Mouse (Mus musculus): ENCODE results near the gene Hint2. TPM values are rescaled to one million over a fixed set of nuclear protein-coding genes. Genes with fewer than 3 reads are reported as not detected.

Hint2 gene
- total and polyA plus RNA-seq, 3 experiments: 6.4 to 27.9 (median 17.8) TPM

GRCm38 (mm10) chr4:43703439-43703838 is 47.2 kb upstream of the Hint2 start:
- Histone ChIP-seq H3K4me2 (ENCODE audit: insufficient read depth, low read depth, poor library complexity, severe bottlenecking) (no peak overlapping the region), H3K36me3 (replicated peaks in 1 of 2; ENCODE audit: control insufficient read depth in 1 of 2, insufficient read depth in 1 of 2, low read length in 1 of 2) (no peaks in the 10 kb centered on the region), H3K27me3 (replicated peaks) (peaks cover 94% of the 10 kb centered on the region), H3K79me2 (replicated peaks; ENCODE audit: control insufficient read depth, extremely low read depth, insufficient read depth, poor library complexity, severe bottlenecking) (no peaks in the 10 kb centered on the region), H3K4me3 (replicated peaks in 1 of 3; ENCODE audit: low read depth in 2 of 3, low read length in 2 of 3, poor library complexity in 1 of 3) (no peak overlapping the region), H3K27ac (ENCODE audit: insufficient read depth, low read depth) (no peak overlapping the region), H3K9me3 (replicated peaks; ENCODE audit: low read length) (no peaks in the 10 kb centered on the region), H3K9ac (ENCODE audit: insufficient read depth, low read depth) (no peak overlapping the region), H3K4me1 (ENCODE audit: control insufficient read depth in 1 of 2, insufficient read depth in 2 of 2) (no peaks in the 10 kb centered on the region)
- in situ Hi-C loops (cut with MboI; ENCODE audit: low pct_ligation_motif_present, low pct_unique_long_range_greater_than_20kb, low sequenced_read_pairs): no loop called here
- peak; percentile 4 for DNase-seq (ENCODE audit: extremely low read depth)
- TF ChIP-seq CTCF (conservative IDR thresholded peaks at IDR 0.05 in 1 of 2, IDR thresholded peaks at IDR 0.05 in 1 of 2; ENCODE audit: low read depth in 2 of 2, low read length in 2 of 2) (peak; percentile 29 to 46), BHLHE40 (IDR thresholded peaks at IDR 0.05; ENCODE audit: low read depth, low read length) (no peak)
- dilution Hi-C loops (cut with MboI; ENCODE audit: extremely low pct_ligation_motif_present, extremely low pct_unique_long_range_greater_than_20kb, low sequenced_read_pairs): no loop called here

DNA sequence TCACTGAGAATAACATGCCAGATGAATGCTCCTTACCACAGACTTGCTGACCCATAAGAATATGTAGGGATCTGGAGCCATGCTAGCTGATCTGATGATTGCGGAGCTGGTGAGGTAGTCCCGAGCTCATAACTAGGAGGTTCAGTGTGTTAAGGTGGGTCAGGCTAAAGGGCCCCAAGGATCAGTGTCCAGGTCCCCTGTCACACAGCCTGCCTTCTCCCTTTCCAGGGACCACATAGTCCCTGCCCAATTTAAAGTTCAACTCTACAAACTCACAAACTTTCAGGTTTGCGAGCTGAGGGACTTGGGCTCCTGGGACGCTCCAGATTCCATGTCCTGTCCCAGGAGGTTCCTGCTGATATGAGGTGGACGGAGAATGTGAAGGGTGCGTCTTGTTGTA is 44.4 kb upstream of the Hint2 start, which contains the start of gene Olfr70:
Gene Olfr70, minus strand, starts transcription at position 101 of the 400 bp plus-strand sequence.
- Histone ChIP-seq H3K9ac (ENCODE audit: insufficient read depth, low read depth) (no peak within 1 kb of the TSS), H3K79me2 (replicated peaks; ENCODE audit: control insufficient read depth, extremely low read depth, insufficient read depth, poor library complexity, severe bottlenecking) (no peaks in the 10 kb centered on the region), H3K4me2 (ENCODE audit: insufficient read depth, low read depth, poor library complexity, severe bottlenecking) (no peak within 1 kb of the TSS), H3K4me1 (ENCODE audit: control insufficient read depth in 1 of 2, insufficient read depth in 2 of 2) (no peaks in the 10 kb centered on the region), H3K27me3 (replicated peaks) (peaks cover 94% of the 10 kb centered on the region), H3K27ac (ENCODE audit: insufficient read depth, low read depth) (no peak within 1 kb of the TSS), H3K4me3 (replicated peaks in 1 of 3; ENCODE audit: low read depth in 2 of 3, low read length in 2 of 3, poor library complexity in 1 of 3) (no peak within 1 kb of the TSS), H3K9me3 (replicated peaks; ENCODE audit: low read length) (no peaks in the 10 kb centered on the region), H3K36me3 (replicated peaks in 1 of 2; ENCODE audit: control insufficient read depth in 1 of 2, insufficient read depth in 1 of 2, low read length in 1 of 2) (no peaks in the 10 kb centered on the region)
- no peak for DNase-seq (ENCODE audit: extremely low read depth)
- in situ Hi-C loops (cut with MboI; ENCODE audit: low pct_ligation_motif_present, low pct_unique_long_range_greater_than_20kb, low sequenced_read_pairs) (no loop called here), dilution Hi-C loops (cut with MboI; ENCODE audit: extremely low pct_ligation_motif_present, extremely low pct_unique_long_range_greater_than_20kb, low sequenced_read_pairs) (no loop called here)
- TF ChIP-seq POLR2A (IDR thresholded peaks at IDR 0.05; ENCODE audit: low read depth, low read length) (no peak), ZC3H11A (IDR thresholded peaks at IDR 0.05; ENCODE audit: low read depth, low read length) (no peak), CTCF (conservative IDR thresholded peaks at IDR 0.05 in 1 of 2, IDR thresholded peaks at IDR 0.05 in 1 of 2; ENCODE audit: low read depth in 2 of 2, low read length in 2 of 2) (no peak), MXI1 (IDR thresholded peaks at IDR 0.05; ENCODE audit: low read depth, low read length) (no peak), MAZ (IDR thresholded peaks at IDR 0.05; ENCODE audit: low read depth, low read length) (no peak), ELF1 (IDR thresholded peaks at IDR 0.05; ENCODE audit: low read depth, low read length) (no peak), RCOR1 (conservative IDR thresholded peaks at IDR 0.05; ENCODE audit: low read depth, low read length) (no peak), BHLHE40 (IDR thresholded peaks at IDR 0.05; ENCODE audit: low read depth, low read length) (no peak), NRF1 (IDR thresholded peaks at IDR 0.05; ENCODE audit: low read depth, low read length) (no peak), PAX5 (IDR thresholded peaks at IDR 0.05; ENCODE audit: low read length) (no peak)

- Histone ChIP-seq H3K79me2 (replicated peaks; ENCODE audit: control insufficient read depth, extremely low read depth, insufficient read depth, poor library complexity, severe bottlenecking) (no peaks in the 10 kb centered on the region), H3K36me3 (replicated peaks in 1 of 2; ENCODE audit: control insufficient read depth in 1 of 2, insufficient read depth in 1 of 2, low read length in 1 of 2) (no peaks in the 10 kb centered on the region), H3K27me3 (replicated peaks) (peaks cover 93% of the 10 kb centered on the region), H3K27ac (ENCODE audit: insufficient read depth, low read depth) (no peak overlapping the region), H3K9ac (ENCODE audit: insufficient read depth, low read depth) (no peak overlapping the region), H3K9me3 (replicated peaks; ENCODE audit: low read length) (no peaks in the 10 kb centered on the region), H3K4me1 (ENCODE audit: control insufficient read depth in 1 of 2, insufficient read depth in 2 of 2) (no peaks in the 10 kb centered on the region), H3K4me2 (ENCODE audit: insufficient read depth, low read depth, poor library complexity, severe bottlenecking) (no peak overlapping the region), H3K4me3 (replicated peaks in 1 of 3; ENCODE audit: low read depth in 2 of 3, low read length in 2 of 3, poor library complexity in 1 of 3) (no peak overlapping the region)
- no peak for DNase-seq (ENCODE audit: extremely low read depth)
- dilution Hi-C loops (cut with MboI; ENCODE audit: extremely low pct_ligation_motif_present, extremely low pct_unique_long_range_greater_than_20kb, low sequenced_read_pairs): no loop called here
- TF ChIP-seq RCOR1 (conservative IDR thresholded peaks at IDR 0.05; ENCODE audit: low read depth, low read length): no peak
- no peak for TF ChIP-seq CHD1 (IDR thresholded peaks at IDR 0.05; ENCODE audit: low read depth, low read length)
- no peak for TF ChIP-seq CTCF (conservative IDR thresholded peaks at IDR 0.05 in 1 of 2, IDR thresholded peaks at IDR 0.05 in 1 of 2; ENCODE audit: low read depth in 2 of 2, low read length in 2 of 2)
- no peak for TF ChIP-seq RAD21 (IDR thresholded peaks at IDR 0.05; ENCODE audit: low read depth, low read length)
- TF ChIP-seq MAZ (IDR thresholded peaks at IDR 0.05; ENCODE audit: low read depth, low read length): no peak
- no peak for TF ChIP-seq NELFE (IDR thresholded peaks at IDR 0.05; ENCODE audit: low read depth, low read length)
- no peak for TF ChIP-seq MAX (IDR thresholded peaks at IDR 0.05; ENCODE audit: low read length)
- no peak for TF ChIP-seq MEF2A (IDR thresholded peaks at IDR 0.05; ENCODE audit: borderline replicate concordance, low read depth, low read length)
- TF ChIP-seq MXI1 (IDR thresholded peaks at IDR 0.05; ENCODE audit: low read depth, low read length): no peak
- TF ChIP-seq NRF1 (IDR thresholded peaks at IDR 0.05; ENCODE audit: low read depth, low read length): no peak
- TF ChIP-seq KAT2A (IDR thresholded peaks at IDR 0.05; ENCODE audit: insufficient replicate concordance, low read length): no peak
- no peak for TF ChIP-seq E2F4 (IDR thresholded peaks at IDR 0.05; ENCODE audit: insufficient replicate concordance, low read depth, low read length)
- TF ChIP-seq JUND (conservative IDR thresholded peaks at IDR 0.05; ENCODE audit: low read depth, low read length): no peak
- no peak for TF ChIP-seq ZKSCAN1 (IDR thresholded peaks at IDR 0.05; ENCODE audit: borderline replicate concordance, low read depth, low read length)
- no peak for TF ChIP-seq ETS1 (conservative IDR thresholded peaks at IDR 0.05; ENCODE audit: low read depth, low read length)
- no peak for TF ChIP-seq TCF12 (IDR thresholded peaks at IDR 0.05; ENCODE audit: low read depth, low read length)
- in situ Hi-C loops (cut with MboI; ENCODE audit: low pct_ligation_motif_present, low pct_unique_long_range_greater_than_20kb, low sequenced_read_pairs): no loop called here
Observed at GRCm38 (mm10) chr4:43696561-43696960, 40.3 kb upstream of the Hint2 start.

Measured in CH12.LX (cell line).